Mouse (Mus musculus) heart, postnatal 0 days (tissue): Measurements from ENCODE around the gene Tead4. TPM values are rescaled to one million over a fixed set of nuclear protein-coding genes. Genes with fewer than 3 reads are reported as not detected.
"Not testable (repeated sequence)": the region's sequence is repeated elsewhere in the genome, so short reads cannot be mapped to it uniquely, and the experiment has no call there.

Experiments used
- ATAC-seq: fragments of 200-750 bp; cut with Nextera tagmentation; 2 replicates; pipeline ENCODE4 v1.8.0; 2017; ENCODE audit warnings: low read depth, moderate number of reproducible peaks, moderate library complexity; ENCODE audit not compliant: insufficient read depth
- DNase-seq: peaks from one replicate; pipeline ENCODE4 v3.0.0-alpha.2; 2016; ENCODE audit warnings: low spot score
- H3K27ac ChIP-seq: fragments of 300-500 bp; sonication (generic); 2 replicates; pipeline ENCODE4 v1.5.1; 2014; ENCODE audit warnings: low read depth, mild to moderate bottlenecking
- H3K27me3 ChIP-seq: fragments of 300-500 bp; sonication (generic); 2 replicates; pipeline ENCODE4 v1.6.1; 2014; ENCODE audit warnings: low read length, mixed read lengths; ENCODE audit not compliant: control insufficient read depth, insufficient read depth
- H3K36me3 ChIP-seq: fragments of 300-500 bp; sonication (generic); replicated peaks from 2 replicates; pipeline ENCODE4 v1.6.1; 2014; ENCODE audit warnings: low read length, mixed read lengths; ENCODE audit not compliant: control insufficient read depth, insufficient read depth
- H3K4me1 ChIP-seq: fragments of 300-500 bp; sonication (generic); 2 replicates; pipeline ENCODE4 v1.6.1; 2014; ENCODE audit warnings: antibody characterized with exemption; ENCODE audit not compliant: control insufficient read depth, insufficient read depth
- H3K4me2 ChIP-seq: fragments of 300-500 bp; sonication (generic); 2 replicates; pipeline ENCODE4 v1.6.1; 2014; ENCODE audit warnings: low read depth, mild to moderate bottlenecking, low read length, moderate library complexity
- H3K4me3 ChIP-seq: fragments of 300-500 bp; sonication (generic); 2 replicates; pipeline ENCODE4 v1.5.1; 2014; ENCODE audit warnings: low read depth, low read length
- H3K9ac ChIP-seq: fragments of 300-500 bp; sonication (generic); replicated peaks from 2 replicates; pipeline ENCODE4 v1.6.1; 2014; ENCODE audit warnings: low read depth, low read length, mixed read lengths
- H3K9me3 ChIP-seq: fragments of 300-500 bp; sonication (generic); replicated peaks from 2 replicates; pipeline ENCODE4 v1.6.1; 2016; ENCODE audit warnings: low read length; ENCODE audit not compliant: control insufficient read depth
- CTCF ChIP-seq: IDR thresholded peaks from 2 replicates; pipeline ENCODE4 v1.5.1; 2016; ENCODE audit warnings: antibody characterized with exemption, control low read depth, low read depth
- EP300 ChIP-seq: IDR thresholded peaks from 2 replicates; pipeline ENCODE4 v1.6.1; 2016; ENCODE audit warnings: antibody characterized with exemption, low read depth
- WGBS: fragments of 180-500 bp; shearing (Covaris S2); extraction: QIAGEN DNeasy Blood & Tissue Kit; methylation state at CpG from one replicate; pipeline ENCODE4 v1.1.7; 2014; 5-methylcytosine and 5-hydroxymethylcytosine counted together
- polyA plus RNA-seq: library from polyadenylated mRNA; unstranded; fragments of >200 nt; fragmentation: Nextera tagmentation; extraction: Ambion mirVana; gene quantifications from 2 replicates; pipeline ENCODE4 v1.2.1, GENCODE M21; 2015
- total RNA-seq: library from RNA; depleted of rRNA; stranded (reverse); fragments of >200 nt; gene quantifications from 2 replicates; pipeline ENCODE4 v1.2.3, GENCODE M21; 2014; ENCODE audit warnings: low replicate concordance

Tead4 gene
- total and polyA plus RNA-seq, 2 experiments from 2014 or later, result 1.5 to 4.2 TPM

- H3K4me3 ChIP-seq, result no peak overlapping the region
- no peaks in the 10 kb centered on the region for H3K9me3 ChIP-seq
- TF ChIP-seq CTCF (no peak), EP300 (no peak)
- H3K27ac ChIP-seq, result no peak overlapping the region
- DNase-seq, result no peak
- no peak for ATAC-seq
- H3K4me2 ChIP-seq, result no peak overlapping the region
- no peak overlapping the region for H3K9ac ChIP-seq
- no peaks in the 10 kb centered on the region for H3K27me3 ChIP-seq
- peaks cover 7% of the 10 kb centered on the region for H3K4me1 ChIP-seq
- H3K36me3 ChIP-seq, result no peaks in the 10 kb centered on the region
Measured at GRCm38 (mm10) chr6:128223159-128223558, 77.5 kb downstream of the Tead4 start.

- not testable (repeated sequence) for H3K36me3 ChIP-seq, H3K4me3 ChIP-seq, H3K4me1 ChIP-seq, H3K27me3 ChIP-seq, H3K27ac ChIP-seq, DNase-seq, H3K4me2 ChIP-seq, H3K9ac ChIP-seq, ATAC-seq, H3K9me3 ChIP-seq
- WGBS, result 85% methylated on average over 4 of the region's 4 CpGs
Measured at GRCm38 (mm10) chr6:128215004-128215403, 85.6 kb downstream of the Tead4 start.

- ATAC-seq, H3K4me1 ChIP-seq, DNase-seq, H3K9me3 ChIP-seq, H3K27ac ChIP-seq, H3K36me3 ChIP-seq, H3K4me2 ChIP-seq, H3K27me3 ChIP-seq, H3K4me3 ChIP-seq, H3K9ac ChIP-seq: not testable (repeated sequence)
- 91% methylated on average over 1 of the region's 1 CpGs for WGBS
Measured at GRCm38 (mm10) chr6:128209199-128209598, 91.4 kb downstream of the Tead4 start.

- TF ChIP-seq CTCF (no peak), EP300 (no peak)
- Histone ChIP-seq H3K27me3 (no peaks in the 10 kb centered on the region), H3K9me3 (no peaks in the 10 kb centered on the region), H3K27ac (no peak overlapping the region), H3K4me2 (no peak overlapping the region), H3K9ac (no peak overlapping the region), H3K36me3 (no peaks in the 10 kb centered on the region), H3K4me3 (no peak overlapping the region), H3K4me1 (peaks cover 4% of the 10 kb centered on the region; the same call in 1 of the 2 replicates)
- ATAC-seq (no peak), DNase-seq (no peak)
- 55% methylated on average over 8 of the region's 8 CpGs for WGBS
Measured at GRCm38 (mm10) chr6:128208491-128209170, 92.0 kb downstream of the Tead4 start.

- H3K4me2 ChIP-seq, result no peak overlapping the region
- peaks cover 7% of the 10 kb centered on the region for H3K4me1 ChIP-seq
- no peak overlapping the region for H3K4me3 ChIP-seq
- H3K27me3 ChIP-seq, result no peaks in the 10 kb centered on the region
- H3K9me3 ChIP-seq, result no peaks in the 10 kb centered on the region
- TF ChIP-seq EP300 (no peak), CTCF (no peak)
- DNase-seq (no peak), ATAC-seq (no peak)
- no peak overlapping the region for H3K27ac ChIP-seq
- 81% methylated on average over 1 of the region's 1 CpGs for whole genome bisulfite sequencing
- H3K9ac ChIP-seq, result no peak overlapping the region
- no peaks in the 10 kb centered on the region for H3K36me3 ChIP-seq
Measured at GRCm38 (mm10) chr6:128203557-128203956, 97.1 kb downstream of the Tead4 start.
